Mouse (Mus musculus): ENCODE data around the gene Mlph. TPM values are rescaled to one million over a fixed set of nuclear protein-coding genes. Genes with fewer than 3 reads are reported as not detected.

Gene Mlph
- polyA plus RNA-seq (2016; fragmentation: Nextera tagmentation; extraction: Ambion mirVana): 0.14 and 0.20 TPM in 2 replicates

GRCm38 (mm10) chr1:90914948-90915569 lies at the start of gene Mlph:
Gene Mlph (plus strand): TSS chr1:90915085.
- peak within 1 kb of the TSS; percentile 42 for H3K4me3 ChIP-seq
- DNase-seq (ENCODE audit: low spot score): peak; percentile 37
- H3K36me3 ChIP-seq: no peaks in the 10 kb centered on the region
- 11% methylated on average over 18 of the region's 18 CpGs for WGBS
- peaks cover 30% of the 10 kb centered on the region for H3K27me3 ChIP-seq (ENCODE audit: low read depth, poor library complexity, severe bottlenecking)
- peak within 1 kb of the TSS; percentile 55; the same call in 1 of the 2 replicates for H3K27ac ChIP-seq (replicated peaks)
- H3K9me3 ChIP-seq (replicated peaks): peaks cover 11% of the 10 kb centered on the region; the same call in 1 of the 2 replicates
- H3K4me1 ChIP-seq: peaks cover 13% of the 10 kb centered on the region

- 88% methylated on average over 7 of the region's 7 CpGs for WGBS
- Histone ChIP-seq H3K4me3 (no peak overlapping the region), H3K27me3 (ENCODE audit: low read depth, poor library complexity, severe bottlenecking) (no peaks in the 10 kb centered on the region), H3K4me1 (no peaks in the 10 kb centered on the region), H3K36me3 (no peaks in the 10 kb centered on the region), H3K27ac (replicated peaks) (no peak overlapping the region), H3K9me3 (replicated peaks) (no peaks in the 10 kb centered on the region)
- DNase-seq (ENCODE audit: low spot score): no peak
Measured at GRCm38 (mm10) chr1:90866734-90867133, 48.2 kb upstream of the Mlph start.

- no peaks in the 10 kb centered on the region for H3K4me1 ChIP-seq
- no peak overlapping the region for H3K4me3 ChIP-seq
- WGBS: 84% methylated on average over 2 of the region's 2 CpGs
- no peak for DNase-seq (ENCODE audit: low spot score)
- no peak overlapping the region for H3K27ac ChIP-seq (replicated peaks)
- H3K9me3 ChIP-seq (replicated peaks): no peaks in the 10 kb centered on the region
- H3K36me3 ChIP-seq: no peaks in the 10 kb centered on the region
- H3K27me3 ChIP-seq (ENCODE audit: low read depth, poor library complexity, severe bottlenecking): no peaks in the 10 kb centered on the region
Measured at GRCm38 (mm10) chr1:90870581-90870980, 44.3 kb upstream of the Mlph start.

- no peaks in the 10 kb centered on the region for H3K36me3 ChIP-seq
- no peaks in the 10 kb centered on the region for H3K9me3 ChIP-seq (replicated peaks)
- no peak for DNase-seq (ENCODE audit: low spot score)
- H3K27me3 ChIP-seq (ENCODE audit: low read depth, poor library complexity, severe bottlenecking): no peaks in the 10 kb centered on the region
- no peak overlapping the region for H3K4me3 ChIP-seq
- H3K4me1 ChIP-seq: no peaks in the 10 kb centered on the region
- no peak overlapping the region for H3K27ac ChIP-seq (replicated peaks)
- 86% methylated on average over 8 of the region's 8 CpGs for WGBS
Measured at GRCm38 (mm10) chr1:90875371-90875770, 39.5 kb upstream of the Mlph start.

GRCm38 (mm10) chr1:90875961-90876360 lies 38.9 kb upstream of the Mlph start:
- DNase-seq (ENCODE audit: low spot score): no peak
- no peaks in the 10 kb centered on the region for H3K36me3 ChIP-seq
- H3K27ac ChIP-seq (replicated peaks): no peak overlapping the region
- H3K27me3 ChIP-seq (ENCODE audit: low read depth, poor library complexity, severe bottlenecking): no peaks in the 10 kb centered on the region
- no peaks in the 10 kb centered on the region for H3K4me1 ChIP-seq
- no peaks in the 10 kb centered on the region for H3K9me3 ChIP-seq (replicated peaks)
- 56% methylated on average over 2 of the region's 2 CpGs for WGBS
- H3K4me3 ChIP-seq: no peak overlapping the region

- Histone ChIP-seq H3K9me3 (replicated peaks) (no peaks in the 10 kb centered on the region), H3K4me3 (no peak overlapping the region), H3K27ac (replicated peaks) (no peak overlapping the region), H3K36me3 (no peaks in the 10 kb centered on the region), H3K4me1 (no peaks in the 10 kb centered on the region), H3K27me3 (ENCODE audit: low read depth, poor library complexity, severe bottlenecking) (no peaks in the 10 kb centered on the region)
- 74% methylated on average over 5 of the region's 5 CpGs for WGBS
- DNase-seq (ENCODE audit: low spot score): no peak
Measured at GRCm38 (mm10) chr1:90876486-90877270, 38.2 kb upstream of the Mlph start.

GRCm38 (mm10) chr1:90885771-90886460 lies 29.0 kb upstream of the Mlph start:
- DNase-seq (ENCODE audit: low spot score): peak; percentile 21
- 72% methylated on average over 6 of the region's 6 CpGs for WGBS
- no peak overlapping the region; the same call in 1 of the 2 replicates for H3K27ac ChIP-seq (replicated peaks)

GRCm38 (mm10) chr1:90894521-90894920 lies 20.4 kb upstream of the Mlph start:
- H3K27me3 ChIP-seq (ENCODE audit: low read depth, poor library complexity, severe bottlenecking): no peaks in the 10 kb centered on the region
- 0 out of 2 replicates have a peak, but pooled peaks cover 5% of the 10 kb centered on the region for H3K4me1 ChIP-seq
- H3K27ac ChIP-seq (replicated peaks): no peak overlapping the region
- WGBS: 80% methylated on average over 3 of the region's 3 CpGs
- DNase-seq (ENCODE audit: low spot score): no peak
- H3K4me3 ChIP-seq: no peak overlapping the region
- H3K36me3 ChIP-seq: no peaks in the 10 kb centered on the region
- H3K9me3 ChIP-seq (replicated peaks): peaks cover 17% of the 10 kb centered on the region; the same call in 1 of the 2 replicates

More at GRCm38 (mm10) chr1:90885771-90886460, 29.0 kb upstream of the Mlph start:
- Histone ChIP-seq H3K9me3 (replicated peaks) (peaks cover 15% of the 10 kb centered on the region; the same call in 1 of the 2 replicates), H3K27me3 (ENCODE audit: low read depth, poor library complexity, severe bottlenecking) (no peaks in the 10 kb centered on the region), H3K4me3 (no peak overlapping the region), H3K36me3 (no peaks in the 10 kb centered on the region), H3K4me1 (0 out of 2 replicates have a peak, but pooled peaks cover 4% of the 10 kb centered on the region)

GRCm38 (mm10) chr1:90895004-90895403 lies 19.9 kb upstream of the Mlph start:
- 80% methylated on average over 3 of the region's 3 CpGs for WGBS
- 0 out of 2 replicates have a peak, but pooled peaks cover 5% of the 10 kb centered on the region for H3K4me1 ChIP-seq
- DNase-seq (ENCODE audit: low spot score): no peak
- no peaks in the 10 kb centered on the region for H3K27me3 ChIP-seq (ENCODE audit: low read depth, poor library complexity, severe bottlenecking)
- no peak overlapping the region for H3K4me3 ChIP-seq
- H3K27ac ChIP-seq (replicated peaks): no peak overlapping the region
- no peaks in the 10 kb centered on the region for H3K36me3 ChIP-seq
- peaks cover 15% of the 10 kb centered on the region; the same call in 1 of the 2 replicates for H3K9me3 ChIP-seq (replicated peaks)

- Histone ChIP-seq H3K9me3 (replicated peaks) (peaks cover 2% of the 10 kb centered on the region; the same call in 1 of the 2 replicates), H3K4me3 (no peak overlapping the region), H3K4me1 (peaks cover 9% of the 10 kb centered on the region; the same call in 1 of the 2 replicates), H3K27ac (replicated peaks) (no peak overlapping the region), H3K27me3 (ENCODE audit: low read depth, poor library complexity, severe bottlenecking) (no peaks in the 10 kb centered on the region), H3K36me3 (no peaks in the 10 kb centered on the region)
- WGBS: 96% methylated on average over 4 of the region's 4 CpGs
- DNase-seq (ENCODE audit: low spot score): no peak
Measured at GRCm38 (mm10) chr1:90896281-90896680, 18.6 kb upstream of the Mlph start.

- no peak for DNase-seq (ENCODE audit: low spot score)
- H3K4me3 ChIP-seq: no peak overlapping the region
- no peaks in the 10 kb centered on the region for H3K36me3 ChIP-seq
- H3K4me1 ChIP-seq: peaks cover 11% of the 10 kb centered on the region; the same call in 1 of the 2 replicates
- H3K27ac ChIP-seq (replicated peaks): no peak overlapping the region
- H3K27me3 ChIP-seq (ENCODE audit: low read depth, poor library complexity, severe bottlenecking): no peaks in the 10 kb centered on the region
- WGBS: 69% methylated on average over 14 of the region's 14 CpGs
- no peaks in the 10 kb centered on the region for H3K9me3 ChIP-seq (replicated peaks)
Measured at GRCm38 (mm10) chr1:90896741-90897361, 18.0 kb upstream of the Mlph start.

- H3K4me1 ChIP-seq: peaks cover 11% of the 10 kb centered on the region; the same call in 1 of the 2 replicates
- H3K27me3 ChIP-seq (ENCODE audit: low read depth, poor library complexity, severe bottlenecking): no peaks in the 10 kb centered on the region
- 71% methylated on average over 1 of the region's 1 CpGs for WGBS
- no peaks in the 10 kb centered on the region for H3K36me3 ChIP-seq
- no peaks in the 10 kb centered on the region for H3K9me3 ChIP-seq (replicated peaks)
- H3K4me3 ChIP-seq: no peak overlapping the region
- H3K27ac ChIP-seq (replicated peaks): no peak overlapping the region
- no peak for DNase-seq (ENCODE audit: low spot score)
Measured at GRCm38 (mm10) chr1:90898012-90898411, 16.9 kb upstream of the Mlph start.

Data from midbrain, embryonic 10.5 days (tissue).